Mouse (Mus musculus): Measurements from ENCODE around the gene Lmntd1.

- no peak for TF ChIP-seq CTCF (IDR thresholded peaks at IDR 0.05; ENCODE audit: extremely low read depth, insufficient read depth, insufficient read length, insufficient replicate concordance)
- no peak for TF ChIP-seq POLR2A (IDR thresholded peaks at IDR 0.05; ENCODE audit: low read depth, low read length)
Measured at GRCm38 (mm10) chr6:145448361-145448760, 165.8 kb downstream of the Lmntd1 start.
